Mouse (Mus musculus): ENCODE results near the gene Rcn1.
A peak's percentile ranks its signal among the peaks of the same experiment; 100 is the strongest.

Rcn1 gene

DNA sequence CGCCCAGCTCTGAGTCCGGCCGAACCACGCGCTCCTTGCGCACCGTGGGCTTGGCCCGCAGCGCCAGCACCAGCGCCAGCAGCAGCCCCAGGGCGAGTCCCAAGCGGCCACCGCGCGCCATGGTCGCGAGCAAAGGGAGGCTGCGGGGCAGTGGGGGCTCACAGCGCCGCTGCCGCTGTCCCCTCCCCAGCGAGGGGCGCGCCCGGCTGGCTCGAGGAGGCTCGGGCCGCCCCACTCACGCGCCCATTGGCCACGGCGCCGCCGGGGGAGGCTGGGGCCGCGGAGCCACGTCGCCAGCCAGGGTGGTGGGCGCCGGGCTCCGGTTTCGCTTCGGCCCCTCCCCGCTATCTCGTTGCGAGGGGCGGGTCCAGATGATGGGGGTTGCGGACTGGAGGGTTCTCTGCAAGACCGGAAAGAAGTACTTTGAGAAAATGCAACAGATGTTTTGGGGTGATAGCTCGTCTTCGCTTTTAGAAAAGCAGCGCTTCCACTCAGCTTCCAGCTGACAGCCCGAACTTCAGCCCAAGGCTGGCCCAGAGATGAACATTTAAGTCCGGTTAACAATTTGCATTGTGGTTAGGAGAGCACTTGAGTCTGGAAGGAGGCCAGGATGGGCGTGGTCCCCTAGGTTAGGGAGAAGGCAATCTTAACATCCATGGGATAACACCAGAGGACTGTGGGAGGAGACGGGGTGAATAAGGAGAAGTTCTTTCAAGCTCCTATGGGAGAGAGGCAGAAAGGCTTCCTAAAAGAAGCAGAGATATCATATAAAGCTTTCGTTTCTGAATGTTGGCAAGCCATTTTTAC is at the start of gene Rcn1:
TSS of gene Rcn1 (minus strand) at position 235 of the 807 bp plus-strand sequence.
- DNase-seq (ENCODE audit: low spot score in 2 of 2): peak; percentile 39 to 40

DNA sequence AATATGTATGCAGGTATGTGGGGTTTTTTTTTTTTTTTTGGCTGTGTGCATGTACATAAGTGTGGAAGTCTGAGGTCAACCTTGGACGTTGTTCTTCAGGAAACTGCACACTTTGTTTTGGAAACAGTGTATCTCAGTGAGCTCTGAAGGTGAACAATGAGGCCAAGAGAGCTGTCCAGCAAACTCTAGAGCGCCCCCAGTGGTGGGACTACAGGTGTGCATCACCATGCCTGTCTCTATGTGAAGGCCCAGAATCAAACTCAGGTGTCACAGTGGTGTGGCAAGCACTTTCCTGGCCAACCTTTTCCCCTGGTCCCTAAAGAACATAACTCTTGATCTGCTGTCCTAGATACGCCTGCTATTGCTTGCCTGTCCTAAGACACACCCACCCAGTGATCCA is 45.0 kb upstream of the Rcn1 start:
- DNase-seq (ENCODE audit: low spot score in 2 of 2): no peak

DNA sequence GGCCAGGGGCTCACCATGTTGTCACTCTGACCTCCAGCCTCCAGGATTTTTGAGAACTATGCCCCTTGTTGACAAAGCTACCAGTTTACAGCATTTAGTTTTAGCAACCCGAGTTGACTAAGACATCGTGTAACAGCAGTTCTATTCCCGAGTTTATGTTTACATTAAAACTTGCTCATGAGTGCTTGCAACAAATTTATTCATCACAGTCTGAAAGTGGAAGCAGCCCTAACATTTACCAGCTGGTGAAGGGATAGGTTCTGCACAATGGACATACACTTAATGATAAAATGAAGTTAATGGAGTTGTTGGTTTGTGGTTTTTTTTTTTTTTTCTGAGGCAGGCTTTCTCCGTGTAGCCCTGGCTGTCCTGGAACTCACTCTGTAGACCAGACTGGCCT is 39.9 kb upstream of the Rcn1 start:
- DNase-seq (ENCODE audit: low spot score in 2 of 2): no peak

DNA sequence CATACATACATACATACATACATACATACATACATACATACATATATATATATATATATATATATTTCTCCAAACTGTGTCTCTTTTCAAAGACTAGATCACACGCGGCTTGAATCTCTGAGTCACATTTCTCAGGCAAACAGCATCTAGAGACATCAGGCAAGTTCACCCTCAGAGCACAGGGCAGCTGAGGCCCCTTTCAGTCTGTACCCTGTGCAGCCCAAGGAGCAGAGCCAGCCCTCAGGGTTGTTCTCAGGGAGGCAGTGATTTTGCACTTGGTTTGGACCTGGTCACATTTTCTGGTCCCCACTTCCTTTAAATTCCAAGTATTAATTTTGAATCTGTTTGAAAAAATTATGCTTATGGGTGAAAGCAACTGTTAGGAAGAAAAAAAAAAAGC is 39.4 kb upstream of the Rcn1 start:
- DNase-seq (ENCODE audit: low spot score in 2 of 2): no peak

DNA sequence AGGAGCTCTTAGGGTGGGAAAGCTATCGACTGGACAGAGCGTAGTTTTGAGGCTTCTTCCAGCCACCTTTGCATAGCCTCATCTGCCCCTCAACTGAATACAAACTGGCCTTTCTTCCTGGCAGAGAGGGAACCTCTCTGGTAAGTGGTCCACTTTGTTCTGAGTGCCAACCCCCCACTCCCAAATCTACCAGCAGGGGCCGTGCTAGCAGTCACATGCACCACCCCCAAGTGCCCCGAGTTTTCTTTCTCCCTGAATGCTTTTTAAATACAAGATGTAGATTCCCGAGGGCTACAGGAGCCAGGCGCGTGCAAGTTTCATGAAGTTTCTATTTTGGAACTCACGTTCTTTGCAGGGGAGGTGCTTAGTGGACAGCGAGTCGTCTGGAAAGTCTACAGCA is 33.8 kb upstream of the Rcn1 start:
- DNase-seq (ENCODE audit: low spot score in 2 of 2): no peak

DNA sequence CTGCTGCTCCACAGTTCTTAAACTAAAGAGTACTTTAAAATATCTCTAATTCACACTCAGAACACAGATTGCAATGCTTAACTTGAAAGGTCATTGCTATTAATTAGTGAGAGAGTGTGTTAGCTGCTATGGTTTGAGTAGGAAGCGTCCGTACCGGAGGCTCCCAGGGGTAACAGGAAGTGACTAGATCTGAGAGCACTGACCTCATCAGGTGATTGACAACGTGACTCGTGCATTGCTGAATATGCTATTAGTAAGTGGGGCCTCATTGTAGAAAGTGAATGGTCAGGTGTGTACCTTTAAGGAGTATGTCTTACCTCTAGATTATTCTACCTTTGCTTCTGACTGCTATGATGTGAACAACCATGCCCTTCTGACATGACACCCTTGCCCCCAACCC is 31.3 kb upstream of the Rcn1 start:
- no peak for DNase-seq (ENCODE audit: low spot score in 2 of 2)

DNA sequence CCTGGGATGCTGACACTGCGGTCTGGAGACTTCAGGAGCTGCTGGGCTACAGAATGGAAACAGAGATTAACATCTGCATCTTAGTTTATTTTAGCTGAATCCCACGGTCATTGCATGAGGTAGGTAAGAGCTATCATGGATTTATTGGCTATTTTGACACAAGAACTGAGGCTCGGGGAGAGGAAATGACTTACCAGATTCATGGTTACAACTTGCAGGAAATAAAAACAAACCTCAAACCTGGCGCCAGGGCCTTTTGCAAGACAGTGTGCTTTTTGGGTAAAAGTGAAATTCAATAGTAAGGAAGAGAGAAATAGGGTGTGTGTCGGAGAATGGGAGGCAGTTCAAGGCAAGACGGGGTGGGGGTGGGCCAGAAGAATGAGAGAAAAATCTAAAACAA is 30.8 kb upstream of the Rcn1 start:
- no peak for DNase-seq (ENCODE audit: low spot score in 2 of 2)

DNA sequence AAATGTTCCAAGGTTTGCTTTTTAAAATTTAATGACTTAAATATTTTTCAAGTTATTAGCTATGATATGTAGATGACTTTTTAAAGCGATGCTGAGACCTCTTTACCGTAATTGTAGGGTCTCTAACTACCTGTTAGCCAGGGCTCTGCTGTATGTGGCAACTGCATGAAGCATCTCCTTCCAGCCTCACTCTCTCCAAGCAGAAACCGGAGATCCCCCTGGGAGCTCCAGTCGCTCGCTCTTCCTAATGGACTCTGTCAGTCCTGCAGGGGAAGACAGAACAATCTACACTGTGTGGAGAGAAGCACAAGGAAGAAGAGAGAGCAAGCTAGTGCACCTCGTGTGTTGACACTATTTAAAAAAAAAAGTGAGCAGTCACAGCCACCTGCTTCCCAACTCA is 29.3 kb upstream of the Rcn1 start:
- DNase-seq (ENCODE audit: low spot score in 2 of 2): no peak

DNA sequence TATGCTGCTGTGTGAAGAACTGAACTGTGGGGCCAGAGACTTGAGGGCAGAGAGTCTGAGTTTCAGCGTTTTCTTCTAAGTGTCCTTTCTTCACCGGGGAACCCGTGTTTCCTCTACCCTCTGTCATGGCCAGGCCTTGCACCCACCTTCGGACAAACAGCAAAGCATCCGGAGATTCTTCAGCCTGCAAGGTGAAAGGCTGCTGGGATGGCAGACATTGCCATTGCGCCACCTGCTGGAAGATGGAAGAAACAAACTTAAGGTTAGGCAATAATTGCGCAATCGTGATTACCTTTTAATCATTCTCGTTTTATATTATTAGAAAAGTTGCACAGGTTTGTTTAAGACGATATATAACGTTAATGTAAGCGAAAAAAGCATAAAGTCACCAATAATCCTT is 28.9 kb upstream of the Rcn1 start:
- peak in 1 of 2 experiments; percentile 42 for DNase-seq (ENCODE audit: low spot score in 2 of 2)

DNA sequence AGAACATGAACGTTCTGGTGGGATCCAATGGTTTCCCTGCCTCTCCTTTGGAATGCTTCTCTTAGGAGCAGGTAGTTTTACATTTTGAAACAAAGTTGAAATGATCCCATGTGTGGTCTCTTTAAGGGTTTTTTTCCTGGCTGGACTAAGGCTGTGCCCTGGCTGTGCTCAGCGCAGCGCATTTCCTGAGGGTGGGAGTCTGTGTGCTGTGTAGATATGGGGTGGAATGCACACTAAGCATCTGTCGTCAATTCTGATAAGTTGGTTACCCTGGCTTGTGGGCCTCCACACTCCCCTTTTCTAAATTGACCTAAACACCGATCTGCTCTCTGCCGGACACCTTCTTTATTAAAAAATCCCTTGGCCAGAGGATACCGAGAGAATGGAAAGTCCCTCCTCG is 28.3 kb upstream of the Rcn1 start:
- DNase-seq (ENCODE audit: low spot score in 2 of 2): no peak

DNA sequence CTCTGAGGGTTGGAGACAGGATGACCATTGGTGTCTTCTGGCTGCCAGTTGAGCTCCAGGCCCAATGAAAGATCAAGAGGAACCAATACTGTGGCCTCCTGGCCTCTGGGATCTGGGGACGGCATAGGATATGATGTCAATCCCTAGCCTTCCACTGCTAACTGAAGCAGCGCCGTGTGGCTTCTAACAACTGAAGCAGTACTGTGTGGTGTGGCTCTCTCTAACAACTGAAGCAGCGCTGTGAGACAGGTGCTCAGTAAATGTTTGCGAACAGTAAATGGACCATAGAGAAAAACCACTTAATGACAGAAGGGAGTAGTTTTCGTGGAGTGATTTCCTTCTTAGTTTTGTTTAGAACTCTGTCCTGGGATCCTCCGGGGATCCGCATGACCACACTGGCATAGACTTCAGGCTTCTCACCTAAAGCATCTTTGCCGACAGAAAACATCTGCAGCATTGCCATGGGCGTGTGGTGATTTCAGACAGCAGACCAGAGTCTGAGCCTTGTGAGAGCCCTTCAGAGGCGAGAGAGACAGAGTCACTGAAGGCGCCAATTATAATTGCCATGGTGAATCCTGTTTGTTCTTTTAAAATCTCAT is 19.6 kb upstream of the Rcn1 start:
- DNase-seq (ENCODE audit: low spot score in 2 of 2): no peak

DNA sequence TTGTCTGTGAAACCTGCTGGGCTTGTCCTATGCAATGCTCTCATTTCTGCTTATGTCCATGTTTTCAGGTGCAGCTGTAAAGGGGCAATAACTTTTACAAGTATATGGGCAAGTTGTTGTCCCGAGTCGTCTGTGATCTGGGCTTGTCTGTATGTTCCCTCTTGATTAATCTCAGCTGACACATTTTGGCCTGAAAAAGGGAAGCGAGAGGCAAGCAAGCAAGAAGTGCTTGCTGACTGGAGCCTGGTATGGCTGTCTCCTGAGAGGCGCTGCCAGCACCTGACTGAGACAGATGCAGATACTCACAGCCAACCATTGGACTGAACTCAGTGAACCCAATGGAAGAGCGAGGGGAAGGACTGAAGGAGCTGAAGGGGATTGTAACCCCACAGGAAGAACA is 18.5 kb upstream of the Rcn1 start:
- DNase-seq (ENCODE audit: low spot score in 2 of 2): no peak

DNA sequence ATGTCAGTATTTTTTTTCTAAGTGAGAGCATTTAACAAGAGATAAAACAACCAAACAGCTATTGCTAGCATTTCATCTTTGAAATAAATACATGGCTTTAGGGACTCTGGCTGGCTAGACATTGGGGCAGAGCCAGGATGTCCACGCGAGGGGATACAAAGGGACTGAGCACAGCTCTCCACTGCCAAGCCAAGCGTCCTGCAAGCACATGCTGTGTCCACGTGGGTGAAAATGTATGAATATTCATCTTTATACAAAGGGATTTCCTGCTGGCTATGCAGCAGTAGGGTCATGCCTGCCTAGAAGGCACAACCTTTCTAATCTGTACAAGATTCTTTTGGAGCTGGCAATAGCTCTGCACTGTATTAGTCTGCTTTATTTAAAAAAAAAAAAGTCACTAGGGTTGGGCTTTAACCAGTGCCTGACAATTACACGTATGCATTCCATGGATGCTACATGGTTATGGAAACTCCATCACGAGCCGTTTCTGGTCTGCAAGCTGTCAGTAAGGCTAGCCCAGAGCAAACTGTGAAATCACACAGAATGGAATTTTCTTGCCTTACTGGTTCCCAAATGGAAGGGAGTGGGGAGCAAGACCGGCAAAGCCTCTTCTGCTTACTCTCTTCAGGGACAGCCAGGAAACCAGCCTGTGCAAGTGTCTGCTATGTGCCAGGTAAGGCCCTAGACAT is 17.7 kb upstream of the Rcn1 start:
- DNase-seq (ENCODE audit: low spot score in 2 of 2): no peak

DNA sequence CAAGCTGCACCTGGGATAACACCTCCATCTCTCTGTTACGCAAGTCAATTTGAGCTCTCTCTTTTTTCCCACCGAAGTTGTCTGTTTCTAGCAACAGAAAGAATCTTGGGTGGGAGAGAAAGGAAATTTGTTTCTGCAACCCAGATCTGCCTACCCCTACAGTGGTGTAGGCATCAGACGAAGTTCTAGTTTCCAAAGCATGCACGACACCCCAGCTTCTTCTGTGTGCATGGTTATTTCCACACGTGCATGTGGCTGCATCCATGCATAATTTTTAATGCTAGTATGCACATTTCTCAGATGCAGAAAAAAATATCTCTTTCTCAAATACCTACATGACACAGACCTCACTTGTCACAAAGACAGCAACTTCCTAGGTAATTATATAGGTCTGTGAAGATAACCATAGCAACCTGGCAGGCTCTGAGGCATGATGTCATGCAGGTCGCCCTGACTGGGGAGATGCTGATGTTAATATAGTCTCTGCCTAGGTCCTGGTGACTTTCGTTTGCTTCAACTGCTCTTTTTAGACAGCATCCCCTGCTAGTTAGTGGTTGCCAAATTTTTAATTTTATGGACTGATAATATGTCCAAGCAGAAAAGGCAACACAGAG is 17.0 kb upstream of the Rcn1 start:
- no peak for DNase-seq (ENCODE audit: low spot score in 2 of 2)

DNA sequence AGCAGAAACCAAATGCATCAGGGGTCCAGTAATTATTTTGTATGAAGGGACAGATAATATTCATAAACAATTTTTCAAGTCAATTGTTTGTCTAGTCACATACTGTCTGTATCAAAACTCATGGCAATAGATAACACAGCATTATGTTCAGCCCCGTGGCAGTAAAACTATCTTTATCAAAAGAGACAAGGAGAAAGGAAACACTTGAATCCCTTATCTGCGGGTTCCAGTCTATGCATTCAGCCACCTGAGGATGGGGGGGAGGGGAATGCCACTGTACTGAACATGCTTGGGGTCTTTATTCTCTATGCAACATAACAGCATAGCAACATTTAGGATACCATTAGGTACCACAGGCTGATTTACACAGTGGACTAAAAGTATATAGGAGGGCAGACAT is 15.2 kb upstream of the Rcn1 start:
- DNase-seq (ENCODE audit: low spot score in 2 of 2): no peak

DNA sequence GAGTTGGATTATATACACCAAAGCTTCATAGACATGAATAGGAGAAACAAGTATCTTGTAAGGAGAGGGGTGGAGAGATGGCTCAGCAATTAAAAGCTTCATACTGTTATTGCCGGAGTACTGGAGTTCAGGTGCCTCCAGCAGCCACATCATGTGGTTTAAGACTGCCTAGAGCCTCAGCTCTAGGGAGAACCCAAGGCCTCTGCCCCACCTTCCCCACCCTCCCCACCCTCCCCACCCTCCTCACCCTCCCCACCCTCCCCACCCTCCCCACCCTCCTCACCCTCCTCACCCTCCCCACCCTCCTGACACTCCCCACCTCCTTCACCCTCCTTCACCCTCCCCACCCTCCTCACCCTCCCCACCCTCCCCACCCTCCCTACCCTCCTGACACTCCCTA is 10.1 kb upstream of the Rcn1 start:
- DNase-seq (ENCODE audit: low spot score in 2 of 2): no peak

DNA sequence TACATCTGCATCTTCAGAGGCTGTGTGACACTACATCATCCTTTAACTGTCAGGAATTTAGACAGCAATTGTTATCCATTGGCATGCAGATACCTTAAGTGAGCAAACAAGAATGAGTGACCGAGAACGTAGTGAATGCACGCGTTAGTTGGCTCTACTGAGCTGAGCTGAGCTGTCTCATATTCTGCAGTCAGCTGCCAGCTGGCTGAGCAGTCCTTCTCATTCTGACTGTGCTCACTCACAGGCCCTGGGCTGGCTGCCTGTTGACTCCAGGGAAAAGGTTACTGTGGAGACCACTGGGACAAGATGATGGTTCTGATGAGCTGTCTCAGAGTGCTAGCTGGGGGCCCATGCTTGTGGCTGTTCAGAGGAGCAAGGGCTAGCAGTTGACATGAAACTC is 9.4 kb upstream of the Rcn1 start:
- no peak for DNase-seq (ENCODE audit: low spot score in 2 of 2)

DNA sequence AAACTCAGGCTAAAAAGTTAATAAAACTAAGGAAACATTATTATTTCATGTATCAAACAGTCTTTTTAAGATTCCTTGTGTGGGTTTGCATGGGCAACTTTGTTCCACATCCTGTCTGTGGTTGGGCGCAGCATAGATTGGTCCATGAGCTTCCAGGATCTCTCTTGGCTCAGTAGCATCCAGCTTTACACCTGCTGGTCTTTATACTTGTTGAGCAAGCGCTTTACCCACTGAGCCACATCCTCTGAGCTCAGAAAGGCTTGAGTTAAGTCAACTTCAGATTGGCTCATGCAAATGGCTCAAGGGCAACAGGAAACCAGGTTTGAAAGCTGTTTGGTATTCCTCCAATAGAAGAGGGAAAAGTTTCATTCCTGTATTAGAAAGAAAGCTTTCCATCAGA is 3.1 kb upstream of the Rcn1 start:
- no peak for DNase-seq (ENCODE audit: low spot score in 2 of 2)

DNA sequence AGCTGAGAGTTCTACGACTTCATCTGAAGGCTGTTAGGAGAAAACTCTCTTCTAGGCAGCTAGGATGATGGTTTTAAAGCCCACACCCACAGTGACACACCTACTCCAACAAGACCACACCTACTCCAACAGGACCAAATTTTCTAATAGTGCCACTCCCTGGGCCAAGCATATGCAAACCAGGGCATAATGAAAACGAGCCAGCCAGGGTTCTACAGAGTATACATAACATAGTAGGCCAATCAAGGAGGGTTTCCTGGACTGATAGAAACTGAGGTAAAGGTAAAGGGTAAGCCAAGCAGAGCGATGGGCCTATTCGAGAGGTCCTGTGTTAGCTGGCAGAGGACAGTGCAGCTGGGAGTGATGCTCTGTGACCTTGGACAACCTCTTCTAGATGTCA is 1.4 kb upstream of the Rcn1 start:
- no peak for DNase-seq (ENCODE audit: low spot score in 2 of 2)

DNA sequence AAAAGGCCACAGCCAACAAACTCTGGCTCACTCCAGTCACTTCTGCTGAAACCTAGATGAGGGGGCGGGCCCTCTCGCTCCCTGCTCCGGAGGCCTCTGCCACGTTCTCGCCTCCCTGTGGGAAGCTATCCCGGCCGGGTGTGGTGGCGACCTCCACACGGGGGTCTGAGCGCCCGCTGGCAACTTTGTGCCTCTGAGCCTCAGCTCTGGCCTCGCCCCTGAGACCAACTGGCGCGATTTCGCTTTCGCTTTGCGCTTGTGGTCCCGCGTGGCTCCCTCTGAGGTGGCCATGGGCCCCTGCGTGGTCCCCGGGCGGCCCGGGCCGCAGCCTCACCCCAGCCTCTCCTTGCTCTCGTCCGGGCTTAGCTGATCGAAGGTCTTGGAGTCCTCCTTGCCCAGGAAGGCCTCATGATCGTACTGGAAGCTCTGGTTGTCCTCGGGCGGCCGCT is 459 bp downstream of the Rcn1 start:
- peak; percentile 14 to 18 for DNase-seq (ENCODE audit: low spot score in 2 of 2)

DNA sequence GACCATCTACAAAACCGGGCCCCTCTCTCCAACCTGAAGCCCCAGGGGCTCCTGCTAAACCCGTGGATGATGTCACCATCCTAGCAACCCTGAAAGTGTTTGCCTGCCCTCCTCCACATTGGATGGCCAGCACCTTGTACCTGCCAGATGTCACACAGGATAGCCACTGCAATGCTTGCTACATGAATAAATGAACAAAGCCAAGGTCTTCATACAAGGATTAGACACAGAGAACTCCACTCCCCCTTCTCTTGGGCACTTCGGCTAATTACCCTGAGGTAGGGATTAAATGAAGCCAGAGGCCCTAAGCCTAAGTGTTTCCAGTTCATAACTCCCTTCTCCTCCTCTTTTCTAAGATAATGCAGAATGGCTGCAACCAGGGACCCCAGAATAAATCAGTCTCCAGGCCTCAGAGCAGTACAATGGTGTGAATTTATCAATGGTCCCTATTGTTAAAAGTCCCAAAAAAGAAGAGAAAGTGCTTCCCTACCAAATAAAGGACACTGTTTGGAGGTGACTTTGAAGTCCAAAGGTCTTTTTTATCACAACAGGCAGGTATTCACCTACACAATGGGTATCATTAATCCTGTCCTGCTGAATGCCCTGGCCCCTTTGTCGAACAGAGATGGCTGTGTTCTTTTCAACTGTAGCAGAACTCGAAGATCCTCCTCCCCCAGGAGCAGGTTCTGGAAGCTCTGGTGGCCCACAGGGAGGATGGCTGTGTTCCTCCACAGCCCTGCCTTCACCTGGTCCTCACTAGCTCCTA is 1.5 kb downstream of the Rcn1 start:
- no peak for DNase-seq (ENCODE audit: low spot score in 2 of 2)

DNA sequence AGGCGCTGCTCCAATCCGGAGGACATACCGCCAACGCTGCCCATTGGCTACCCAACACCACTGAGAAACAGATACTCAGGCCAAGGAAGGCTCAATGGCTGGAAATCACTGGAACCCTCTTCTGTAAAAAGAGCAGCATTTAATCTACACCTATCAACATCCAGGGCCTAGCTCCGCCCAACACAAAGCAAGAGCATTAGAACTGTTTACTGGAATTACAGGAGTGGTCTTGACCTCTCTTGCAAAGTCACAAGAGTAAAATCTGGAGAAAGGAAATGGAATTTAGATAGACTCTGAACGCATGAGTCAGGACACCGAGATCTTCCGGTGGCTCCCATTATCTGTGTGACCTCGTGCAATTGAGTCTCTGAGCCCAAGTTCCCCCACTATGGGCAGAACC is 3.1 kb downstream of the Rcn1 start:
- no peak for DNase-seq (ENCODE audit: low spot score in 2 of 2)
